Mouse (Mus musculus) bone marrow, adult 2 months (tissue): ENCODE data around the gene Tecr.

Experiments
- CTCF ChIP-seq: fragments of 200-500 bp; IDR thresholded peaks from 2 replicates; pipeline ENCODE4 v1.5.1; 2011; ENCODE audit warnings: low read length, control low read depth; ENCODE audit not compliant: control insufficient read depth, insufficient read depth
- POLR2A ChIP-seq: fragments of 200-500 bp; IDR thresholded peaks from 2 replicates; pipeline ENCODE4 v1.6.1; 2011; ENCODE audit warnings: low read depth, mild to moderate bottlenecking, control low read depth, low read length, borderline replicate concordance; ENCODE audit not compliant: control insufficient read depth

- TF ChIP-seq POLR2A (no peak), CTCF (no peak)
These were observed 41.9 kb upstream of the Tecr start for GRCm38 (mm10) chr8:83649699-83650098.
